Mouse (Mus musculus): ENCODE measurements at regions not wholly inside any gene's neighbourhood (a gene's known extent, or its start where the extent isn't known, plus 50 kb on each side); places are given as distances from the start of the nearest gene placed in this dataset.

- no peak overlapping the region for H3K9ac ChIP-seq (replicated peaks)
- no peaks in the 10 kb centered on the region for H3K36me3 ChIP-seq
- 91% methylated on average over 5 of the region's 5 CpGs for WGBS
- no peak overlapping the region for H3K4me2 ChIP-seq (replicated peaks)
- H3K4me3 ChIP-seq (replicated peaks): no peak overlapping the region
- no peak overlapping the region for H3K27ac ChIP-seq
- ATAC-seq: no peak
- H3K27me3 ChIP-seq: no peaks in the 10 kb centered on the region
- peaks cover 15% of the 10 kb centered on the region for H3K4me1 ChIP-seq (replicated peaks)
- no peaks in the 10 kb centered on the region for H3K9me3 ChIP-seq
Observed at GRCm38 (mm10) chr9:41741500-41741899, 382.6 kb downstream of the Sorl1 start.

DNA sequence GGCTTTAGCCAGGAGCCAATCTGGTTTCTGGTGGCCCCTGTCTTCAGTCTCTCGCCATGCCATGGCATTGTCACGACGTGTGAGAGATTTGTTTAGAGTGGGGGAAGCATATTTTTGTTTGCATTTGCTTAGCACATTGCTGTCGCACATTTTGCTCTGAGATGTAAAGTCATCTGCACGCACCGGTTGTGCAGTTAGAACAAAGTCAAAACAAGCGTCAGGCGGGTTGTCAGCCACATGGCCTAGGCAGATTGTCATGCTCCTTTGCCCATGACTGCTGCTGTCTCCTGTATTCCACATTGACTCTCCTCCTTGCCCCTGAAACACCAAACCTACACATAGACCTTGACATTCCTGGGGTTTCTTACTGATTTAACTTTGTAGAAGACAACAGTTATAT is 383.6 kb downstream of the Sorl1 start:
- Histone ChIP-seq H3K9ac (replicated peaks) (no peak overlapping the region), H3K36me3 (no peaks in the 10 kb centered on the region), H3K4me1 (replicated peaks) (peaks cover 15% of the 10 kb centered on the region), H3K4me3 (replicated peaks) (no peak overlapping the region), H3K4me2 (replicated peaks) (no peak overlapping the region), H3K9me3 (no peaks in the 10 kb centered on the region), H3K27ac (no peak overlapping the region), H3K27me3 (no peaks in the 10 kb centered on the region)
- no peak for ATAC-seq
- WGBS: 97% methylated on average over 8 of the region's 8 CpGs

DNA sequence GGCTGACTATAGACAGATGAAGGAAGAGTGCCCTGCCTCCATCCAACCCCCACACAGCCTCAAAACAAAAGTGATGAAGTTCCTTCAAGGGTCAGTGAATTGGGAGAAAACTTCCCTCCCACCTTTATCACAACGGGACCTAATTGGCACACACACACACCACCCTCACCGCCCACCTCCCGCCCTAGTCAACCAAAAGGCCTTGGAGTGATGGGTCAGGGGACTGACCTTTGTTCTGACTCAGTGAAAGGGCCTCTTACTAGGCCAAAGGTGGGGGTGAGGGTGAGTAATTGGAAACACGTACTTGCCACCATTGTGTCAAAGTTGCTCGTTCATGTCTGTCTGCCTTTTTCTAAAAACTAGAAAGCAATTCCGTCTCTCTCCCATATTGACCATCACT is 386.4 kb downstream of the Sorl1 start:
- no peak for ATAC-seq
- H3K4me2 ChIP-seq (replicated peaks): peak overlapping the region; percentile 60
- peaks cover 32% of the 10 kb centered on the region for H3K4me1 ChIP-seq (replicated peaks)
- no peak overlapping the region for H3K4me3 ChIP-seq (replicated peaks)
- H3K9me3 ChIP-seq: peaks cover 2% of the 10 kb centered on the region; the same call in 1 of the 2 replicates
- no peaks in the 10 kb centered on the region for H3K27me3 ChIP-seq
- H3K36me3 ChIP-seq: no peaks in the 10 kb centered on the region
- 24% methylated on average over 6 of the region's 6 CpGs for WGBS
- peak overlapping the region; percentile 98 for H3K27ac ChIP-seq
- no peak overlapping the region for H3K9ac ChIP-seq (replicated peaks)

DNA sequence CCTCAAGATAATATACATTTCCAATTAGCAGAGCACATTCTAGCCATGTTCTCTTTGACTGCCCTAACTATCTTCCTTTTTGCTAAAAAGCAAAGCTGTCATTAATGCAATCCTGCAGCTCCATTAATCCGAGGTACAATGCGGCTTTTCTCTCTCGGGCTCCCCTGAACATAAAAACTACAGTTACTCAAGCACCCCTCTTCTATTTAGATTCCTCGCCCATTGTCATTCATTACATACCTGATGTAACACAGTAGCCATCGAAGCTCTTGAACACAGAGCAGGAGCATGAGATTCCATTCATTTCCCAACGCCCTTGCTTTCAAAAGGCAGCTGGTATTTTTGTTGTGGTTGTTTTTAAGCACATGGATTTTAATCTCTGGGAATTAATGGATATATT is 387.2 kb downstream of the Sorl1 start:
- Histone ChIP-seq H3K4me2 (replicated peaks) (peak overlapping the region; percentile 60), H3K4me1 (replicated peaks) (peaks cover 32% of the 10 kb centered on the region), H3K9ac (replicated peaks) (peak overlapping the region; percentile 66), H3K9me3 (peaks cover 4% of the 10 kb centered on the region; the same call in 1 of the 2 replicates), H3K27me3 (no peaks in the 10 kb centered on the region), H3K27ac (peak overlapping the region; percentile 98), H3K36me3 (no peaks in the 10 kb centered on the region), H3K4me3 (replicated peaks) (peak overlapping the region; percentile 29)
- WGBS: 5% methylated on average over 6 of the region's 6 CpGs
- peak; percentile 47 for ATAC-seq

- ATAC-seq: peak; percentile 87
- H3K9me3 ChIP-seq: peaks cover 4% of the 10 kb centered on the region; the same call in 1 of the 2 replicates
- H3K4me1 ChIP-seq (replicated peaks): peaks cover 32% of the 10 kb centered on the region
- peak overlapping the region; percentile 29 for H3K4me3 ChIP-seq (replicated peaks)
- peak overlapping the region; percentile 60 for H3K4me2 ChIP-seq (replicated peaks)
- no peaks in the 10 kb centered on the region for H3K36me3 ChIP-seq
- peak overlapping the region; percentile 98 for H3K27ac ChIP-seq
- peak overlapping the region; percentile 66 for H3K9ac ChIP-seq (replicated peaks)
- WGBS: 3% methylated on average over 16 of the region's 16 CpGs
- no peaks in the 10 kb centered on the region for H3K27me3 ChIP-seq
Observed at GRCm38 (mm10) chr9:41736234-41736859, 387.8 kb downstream of the Sorl1 start.

- Histone ChIP-seq H3K4me2 (replicated peaks) (peak overlapping the region; percentile 60), H3K27ac (peak overlapping the region; percentile 98), H3K4me3 (replicated peaks) (peak overlapping the region; percentile 29), H3K36me3 (no peaks in the 10 kb centered on the region), H3K9me3 (peaks cover 4% of the 10 kb centered on the region; the same call in 1 of the 2 replicates), H3K9ac (replicated peaks) (peak overlapping the region; percentile 66), H3K4me1 (replicated peaks) (peaks cover 32% of the 10 kb centered on the region), H3K27me3 (no peaks in the 10 kb centered on the region)
- under 1% methylated on average over 22 of the region's 22 CpGs for WGBS
- ATAC-seq: peak; percentile 94
Observed at GRCm38 (mm10) chr9:41735448-41736233, 388.5 kb downstream of the Sorl1 start.

DNA sequence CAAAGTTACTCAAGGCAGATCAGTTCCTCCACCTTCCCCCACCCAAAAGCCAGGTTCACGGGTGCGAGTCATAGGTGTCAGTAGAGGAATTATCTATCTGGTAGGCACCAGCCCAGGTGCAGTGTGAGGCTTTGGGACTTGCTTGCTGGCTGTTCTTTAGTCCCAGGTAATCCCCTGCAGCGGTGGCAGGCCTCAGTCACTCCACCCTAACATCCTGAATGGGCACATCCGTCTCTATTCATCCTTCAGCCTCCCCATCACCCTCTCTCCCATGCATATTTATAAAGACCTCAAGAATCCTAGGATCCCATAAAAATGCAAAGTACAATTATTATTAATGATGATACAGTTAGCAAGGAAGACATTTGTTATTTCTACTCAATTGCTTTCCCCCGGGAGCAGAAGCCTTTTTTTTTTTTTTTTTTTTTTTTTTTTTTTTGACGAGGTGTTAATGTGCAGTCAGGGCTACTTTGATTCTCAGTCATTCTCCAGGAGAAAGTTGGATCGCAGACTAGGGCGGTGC is 389.1 kb downstream of the Sorl1 start:
- Histone ChIP-seq H3K27ac (peak overlapping the region; percentile 98), H3K9me3 (peaks cover 4% of the 10 kb centered on the region; the same call in 1 of the 2 replicates), H3K36me3 (no peaks in the 10 kb centered on the region), H3K4me3 (replicated peaks) (peak overlapping the region; percentile 29), H3K4me1 (replicated peaks) (peaks cover 32% of the 10 kb centered on the region), H3K4me2 (replicated peaks) (peak overlapping the region; percentile 60), H3K27me3 (no peaks in the 10 kb centered on the region), H3K9ac (replicated peaks) (peak overlapping the region; percentile 66)
- no peak for ATAC-seq
- WGBS: 9% methylated on average over 8 of the region's 8 CpGs

DNA sequence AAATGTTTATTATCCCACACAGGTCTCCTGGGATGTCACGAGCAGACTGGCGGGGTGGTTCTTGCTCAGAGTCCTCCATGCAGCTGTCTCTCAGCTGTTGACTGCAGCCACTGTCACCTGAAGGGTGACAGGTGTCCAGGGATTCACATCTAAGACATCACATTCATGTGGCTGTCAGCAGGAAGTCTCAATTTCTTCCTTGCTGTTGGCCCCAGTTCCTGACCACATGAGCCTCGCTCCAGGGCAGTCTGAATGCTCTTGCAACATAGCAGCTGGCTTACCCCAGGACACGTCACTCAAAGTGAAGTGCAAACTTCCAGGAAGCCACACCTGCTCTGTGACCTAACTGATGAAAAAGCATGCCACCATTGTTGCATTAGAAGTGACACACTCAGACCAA is 402.5 kb downstream of the Sorl1 start:
- no peak overlapping the region for H3K9ac ChIP-seq (replicated peaks)
- H3K4me1 ChIP-seq (replicated peaks): no peaks in the 10 kb centered on the region
- no peaks in the 10 kb centered on the region for H3K9me3 ChIP-seq
- H3K36me3 ChIP-seq: no peaks in the 10 kb centered on the region
- H3K27ac ChIP-seq: no peak overlapping the region
- no peak overlapping the region for H3K4me2 ChIP-seq (replicated peaks)
- 84% methylated on average over 4 of the region's 4 CpGs for WGBS
- ATAC-seq: no peak
- no peaks in the 10 kb centered on the region for H3K27me3 ChIP-seq
- H3K4me3 ChIP-seq (replicated peaks): no peak overlapping the region

DNA sequence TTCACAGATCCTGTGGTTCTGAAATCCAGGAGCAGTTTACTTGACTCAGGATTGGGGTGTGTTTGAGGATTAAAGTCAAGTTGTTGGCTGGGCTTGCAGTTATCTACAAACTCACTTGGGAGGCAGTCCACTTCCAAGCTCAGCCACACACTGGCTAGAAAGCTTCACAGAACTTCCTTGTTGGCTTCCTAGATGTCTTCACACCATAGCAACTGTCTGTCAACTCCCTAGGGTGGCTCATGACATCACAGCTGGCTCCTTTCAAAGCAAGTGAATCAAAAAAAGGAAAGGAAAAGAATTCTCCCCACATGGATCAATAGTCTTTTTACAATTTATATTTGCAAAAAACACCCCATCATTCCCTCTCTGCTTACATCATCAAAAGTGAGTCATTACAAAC is 408.9 kb downstream of the Sorl1 start:
- Histone ChIP-seq H3K4me1 (replicated peaks) (no peaks in the 10 kb centered on the region), H3K9me3 (no peaks in the 10 kb centered on the region), H3K4me2 (replicated peaks) (no peak overlapping the region), H3K4me3 (replicated peaks) (no peak overlapping the region), H3K9ac (replicated peaks) (no peak overlapping the region), H3K36me3 (no peaks in the 10 kb centered on the region), H3K27ac (no peak overlapping the region), H3K27me3 (no peaks in the 10 kb centered on the region)
- ATAC-seq: no peak

GRCm38 (mm10) chr9:41705972-41706371 is 418.1 kb downstream of the Sorl1 start:
- Histone ChIP-seq H3K36me3 (no peaks in the 10 kb centered on the region), H3K27me3 (no peaks in the 10 kb centered on the region), H3K9me3 (no peaks in the 10 kb centered on the region), H3K9ac (replicated peaks) (no peak overlapping the region), H3K27ac (no peak overlapping the region), H3K4me2 (replicated peaks) (no peak overlapping the region), H3K4me1 (replicated peaks) (peaks cover 1% of the 10 kb centered on the region), H3K4me3 (replicated peaks) (no peak overlapping the region)
- ATAC-seq: no peak

GRCm38 (mm10) chr9:41705461-41705903 is 418.6 kb downstream of the Sorl1 start:
- H3K9ac ChIP-seq (replicated peaks): no peak overlapping the region
- no peaks in the 10 kb centered on the region for H3K27me3 ChIP-seq
- H3K36me3 ChIP-seq: no peaks in the 10 kb centered on the region
- H3K9me3 ChIP-seq: no peaks in the 10 kb centered on the region
- H3K4me3 ChIP-seq (replicated peaks): no peak overlapping the region
- 77% methylated on average over 8 of the region's 8 CpGs for WGBS
- peaks cover 6% of the 10 kb centered on the region for H3K4me1 ChIP-seq (replicated peaks)
- no peak for ATAC-seq
- no peak overlapping the region for H3K4me2 ChIP-seq (replicated peaks)
- H3K27ac ChIP-seq: no peak overlapping the region

DNA sequence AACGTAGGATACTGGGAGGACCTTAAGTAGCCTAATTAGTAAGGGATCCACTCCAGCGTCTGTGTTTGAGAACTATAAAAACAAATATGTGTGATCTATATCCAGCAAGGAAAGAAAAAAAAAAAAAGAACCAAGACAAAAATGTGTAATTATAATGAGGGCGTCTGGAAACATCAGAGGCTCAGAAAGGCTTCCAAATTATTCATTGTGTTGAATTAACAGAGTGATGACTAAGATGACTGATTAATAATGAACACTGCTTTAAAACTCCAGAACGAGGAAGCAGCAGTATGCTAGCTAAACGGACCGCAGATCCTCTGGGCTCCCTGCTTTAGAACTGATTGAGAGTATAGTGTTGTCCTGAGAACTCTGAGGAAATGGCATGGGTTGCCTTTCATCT is 421.0 kb downstream of the Sorl1 start:
- Histone ChIP-seq H3K27ac (no peak overlapping the region), H3K4me1 (replicated peaks) (peaks cover 25% of the 10 kb centered on the region), H3K27me3 (no peaks in the 10 kb centered on the region), H3K9me3 (no peaks in the 10 kb centered on the region), H3K4me3 (replicated peaks) (no peak overlapping the region), H3K4me2 (replicated peaks) (no peak overlapping the region), H3K36me3 (no peaks in the 10 kb centered on the region), H3K9ac (replicated peaks) (no peak overlapping the region)
- ATAC-seq: no peak
- whole genome bisulfite sequencing: 82% methylated on average over 6 of the region's 6 CpGs

Data from midbrain, embryonic 13.5 days (tissue).